Mouse (Mus musculus): ENCODE data around the gene Ydjc. TPM values are rescaled to one million over a fixed set of nuclear protein-coding genes. Genes with fewer than 3 reads are reported as not detected.

The Ydjc gene
- polyA plus RNA-seq (2012; rRNA removed) (14.1 and 15.5 TPM in 2 replicates), polyA plus RNA-seq (2014; fragmentation: Nextera tagmentation; extraction: Ambion mirVana) (9.0 and 11.8 TPM in 2 replicates)

- DNase-seq (ENCODE audit: low spot score) (peak; percentile 18), ATAC-seq (ENCODE audit: low FRiP score, low read depth) (no peak)
- 23% methylated on average over 7 of the region's 7 CpGs for WGBS
- no peak for TF ChIP-seq POLR2A (IDR thresholded peaks at IDR 0.05; ENCODE audit: borderline replicate concordance, extremely low read depth, insufficient read depth, insufficient read length)
- no peak within 1 kb of the TSS for H3K4me3 ChIP-seq (replicated peaks; ENCODE audit: low read length)
- H3K4me2 ChIP-seq (replicated peaks; ENCODE audit: low read depth, low read length, severe bottlenecking) = no peak within 1 kb of the TSS
- 0 out of 2 replicates have a peak, but pooled peaks cover 7% of the 10 kb centered on the region for H3K27me3 ChIP-seq (ENCODE audit: control insufficient read depth, insufficient read depth, low read length)
- H3K9ac ChIP-seq (ENCODE audit: low read depth, low read length, severe bottlenecking) = no peak within 1 kb of the TSS
- H3K27ac ChIP-seq (replicated peaks; ENCODE audit: low read depth, low read length) = no peak within 1 kb of the TSS
- peaks cover 7% of the 10 kb centered on the region for H3K4me1 ChIP-seq (ENCODE audit: control insufficient read depth, insufficient read depth, low read length)
- no peaks in the 10 kb centered on the region for H3K9me3 ChIP-seq (ENCODE audit: control insufficient read depth, low read length)
- H3K36me3 ChIP-seq (ENCODE audit: control insufficient read depth, insufficient read depth, low read length) = no peaks in the 10 kb centered on the region
Observed at GRCm38 (mm10) chr16:17144339-17144738, at the start of gene Ydjc. Ydjc (plus strand) TSS chr16:17144621.

GRCm38 (mm10) chr16:17096938-17097337, 47.5 kb upstream of the Ydjc start:
- no peaks in the 10 kb centered on the region for H3K9me3 ChIP-seq (ENCODE audit: control insufficient read depth, low read length)
- H3K27me3 ChIP-seq (ENCODE audit: control insufficient read depth, insufficient read depth, low read length) = no peaks in the 10 kb centered on the region
- TF ChIP-seq POLR2A (IDR thresholded peaks at IDR 0.05; ENCODE audit: borderline replicate concordance, extremely low read depth, insufficient read depth, insufficient read length) = no peak
- peaks cover 91% of the 10 kb centered on the region for H3K36me3 ChIP-seq (ENCODE audit: control insufficient read depth, insufficient read depth, low read length)
- DNase-seq (ENCODE audit: low spot score) (no peak), ATAC-seq (ENCODE audit: low FRiP score, low read depth) (no peak)
- H3K9ac ChIP-seq (ENCODE audit: low read depth, low read length, severe bottlenecking) = no peak overlapping the region
- no peak overlapping the region for H3K27ac ChIP-seq (replicated peaks; ENCODE audit: low read depth, low read length)
- no peak overlapping the region for H3K4me3 ChIP-seq (replicated peaks; ENCODE audit: low read length)
- 95% methylated on average over 3 of the region's 3 CpGs for WGBS
- no peak overlapping the region for H3K4me2 ChIP-seq (replicated peaks; ENCODE audit: low read depth, low read length, severe bottlenecking)
- no peaks in the 10 kb centered on the region for H3K4me1 ChIP-seq (ENCODE audit: control insufficient read depth, insufficient read depth, low read length)

DNA sequence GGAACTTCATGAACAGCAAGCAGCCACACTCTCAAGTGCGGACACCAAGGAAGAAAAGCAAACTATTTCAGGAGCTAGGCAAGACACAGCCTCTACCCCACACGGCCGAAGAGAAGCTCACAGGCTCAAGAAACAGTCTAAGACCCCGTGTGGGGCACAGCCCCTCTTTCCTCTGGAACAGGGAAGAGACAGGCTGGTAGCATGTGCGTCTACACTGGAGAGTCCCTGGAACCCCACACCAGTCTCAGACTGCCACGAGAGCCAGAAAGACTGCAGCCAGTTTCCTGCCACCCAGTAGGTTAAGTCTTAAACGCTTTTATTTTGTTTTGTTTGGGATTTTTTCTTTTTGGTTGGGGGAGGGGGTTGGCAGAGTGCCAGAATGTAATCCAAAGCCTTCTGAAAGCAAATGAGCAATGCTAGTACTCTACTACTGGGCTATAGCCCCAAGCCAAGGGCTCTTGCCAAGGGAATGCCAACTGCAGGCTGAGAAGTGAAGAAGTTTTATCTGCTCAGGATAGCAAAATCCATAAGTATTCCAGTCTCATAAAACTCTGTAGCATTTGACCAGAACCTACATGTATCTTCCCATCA, 41.7 kb upstream of the Ydjc start:
- no peak overlapping the region for H3K4me3 ChIP-seq (replicated peaks; ENCODE audit: low read length)
- no peak overlapping the region for H3K9ac ChIP-seq (ENCODE audit: low read depth, low read length, severe bottlenecking)
- 54% methylated on average over 7 of the region's 7 CpGs for WGBS
- TF ChIP-seq POLR2A (IDR thresholded peaks at IDR 0.05; ENCODE audit: borderline replicate concordance, extremely low read depth, insufficient read depth, insufficient read length) = no peak
- H3K36me3 ChIP-seq (ENCODE audit: control insufficient read depth, insufficient read depth, low read length) = peaks cover 79% of the 10 kb centered on the region
- H3K9me3 ChIP-seq (ENCODE audit: control insufficient read depth, low read length) = no peaks in the 10 kb centered on the region
- DNase-seq (ENCODE audit: low spot score) (no peak), ATAC-seq (ENCODE audit: low FRiP score, low read depth) (peak; percentile 25; the same call in 1 of the 2 replicates)
- no peaks in the 10 kb centered on the region for H3K27me3 ChIP-seq (ENCODE audit: control insufficient read depth, insufficient read depth, low read length)
- H3K4me2 ChIP-seq (replicated peaks; ENCODE audit: low read depth, low read length, severe bottlenecking) = no peak overlapping the region
- no peak overlapping the region; the same call in 1 of the 2 replicates for H3K27ac ChIP-seq (replicated peaks; ENCODE audit: low read depth, low read length)
- H3K4me1 ChIP-seq (ENCODE audit: control insufficient read depth, insufficient read depth, low read length) = no peaks in the 10 kb centered on the region

DNA sequence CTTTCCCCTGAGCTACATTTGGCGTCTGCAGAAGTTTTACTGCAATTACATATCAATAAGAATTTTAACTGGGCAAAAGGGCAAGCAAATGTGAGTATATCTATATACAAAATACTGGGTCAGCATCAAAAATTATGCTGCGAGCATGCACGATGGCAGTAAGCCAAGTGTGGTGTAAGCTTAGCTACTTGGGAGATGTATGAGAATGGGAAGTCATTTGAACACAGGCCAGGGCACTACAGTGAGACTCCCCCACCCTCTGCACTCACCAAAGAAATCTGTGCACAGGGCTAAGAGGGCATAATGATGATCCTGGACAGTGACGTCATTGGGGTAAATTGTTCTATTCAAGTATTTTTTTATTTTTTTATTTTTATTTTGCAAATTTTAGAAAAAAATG, 39.8 kb upstream of the Ydjc start:
- 83% methylated on average over 4 of the region's 4 CpGs for WGBS

DNA sequence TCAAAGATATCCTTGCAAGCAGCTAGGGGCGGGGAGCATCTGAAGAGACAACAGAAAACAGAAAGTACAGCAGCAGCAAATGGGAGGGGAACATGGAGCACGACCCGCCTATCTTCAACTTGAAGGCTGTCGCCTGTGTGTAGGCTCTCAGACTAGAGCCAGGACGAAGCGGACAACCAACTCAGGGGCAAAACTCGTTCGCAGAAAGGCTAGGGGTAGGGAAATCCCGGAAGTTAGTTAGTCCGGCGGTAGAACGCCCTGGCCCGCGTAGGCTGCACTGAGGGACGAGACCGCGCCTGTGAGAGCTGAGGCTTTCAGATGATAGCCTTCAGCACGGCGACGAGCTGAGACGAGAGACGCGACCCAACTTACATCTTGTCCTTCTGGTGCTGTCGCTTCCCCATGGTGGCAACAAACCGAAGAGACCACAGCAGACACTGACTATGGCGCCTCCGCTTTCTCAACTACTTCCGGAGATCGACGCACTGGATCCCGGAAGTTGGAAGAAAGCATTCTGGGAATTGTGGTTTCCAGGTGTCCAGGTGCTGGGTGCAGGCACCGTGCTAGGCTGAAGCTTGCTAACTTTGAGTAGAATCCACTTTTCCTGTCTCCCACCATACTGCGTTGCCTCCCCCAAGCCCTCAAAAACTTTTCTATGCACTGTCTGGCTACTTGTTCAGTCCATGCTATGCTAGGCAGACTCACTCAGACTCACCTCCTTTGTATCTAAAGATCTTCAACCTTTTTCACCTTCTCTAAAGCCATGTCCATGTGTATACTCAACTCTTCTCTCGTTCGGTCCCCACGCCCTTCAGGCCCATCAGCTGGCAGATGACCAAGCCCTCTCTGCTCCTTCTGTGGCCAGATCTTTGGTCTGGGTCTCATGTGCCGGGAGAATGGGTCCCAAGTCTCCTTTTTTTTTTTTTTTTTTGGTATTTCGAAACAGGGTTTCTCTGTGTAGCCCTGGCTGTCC, 33.4 kb upstream of the Ydjc start, which contains the start of gene Ppil2:
Gene Ppil2, minus strand, starts transcription at position 487 of the 973 bp plus-strand sequence.
- ATAC-seq (ENCODE audit: low FRiP score, low read depth) = peak; percentile 87
- 11% methylated on average over 38 of the region's 38 CpGs for WGBS
- TF ChIP-seq POLR2A (IDR thresholded peaks at IDR 0.05; ENCODE audit: borderline replicate concordance, extremely low read depth, insufficient read depth, insufficient read length) = peak; percentile 54; the same call in 1 of the 2 replicates
- H3K4me3 ChIP-seq (replicated peaks; ENCODE audit: low read length) = peak within 1 kb of the TSS; percentile 86
- peaks cover 7% of the 10 kb centered on the region; the same call in 1 of the 2 replicates for H3K4me1 ChIP-seq (ENCODE audit: control insufficient read depth, insufficient read depth, low read length)
- no peaks in the 10 kb centered on the region for H3K9me3 ChIP-seq (ENCODE audit: control insufficient read depth, low read length)
- H3K27ac ChIP-seq (replicated peaks; ENCODE audit: low read depth, low read length) = peak within 1 kb of the TSS; percentile 35; the same call in 1 of the 2 replicates
- H3K4me2 ChIP-seq (replicated peaks; ENCODE audit: low read depth, low read length, severe bottlenecking) = peak within 1 kb of the TSS; percentile 58
- peak within 1 kb of the TSS; percentile 75 for H3K9ac ChIP-seq (ENCODE audit: low read depth, low read length, severe bottlenecking)
- peaks cover 38% of the 10 kb centered on the region for H3K36me3 ChIP-seq (ENCODE audit: control insufficient read depth, insufficient read depth, low read length)
- DNase-seq (ENCODE audit: low spot score) = peak; percentile 85
- H3K27me3 ChIP-seq (ENCODE audit: control insufficient read depth, insufficient read depth, low read length) = no peaks in the 10 kb centered on the region

More for the DNA sequence above, 39.8 kb upstream of the Ydjc start:
- no peak overlapping the region for H3K4me3 ChIP-seq (replicated peaks; ENCODE audit: low read length)
- no peak overlapping the region for H3K9ac ChIP-seq (ENCODE audit: low read depth, low read length, severe bottlenecking)
- H3K9me3 ChIP-seq (ENCODE audit: control insufficient read depth, low read length) = no peaks in the 10 kb centered on the region
- ATAC-seq (ENCODE audit: low FRiP score, low read depth) (no peak), DNase-seq (ENCODE audit: low spot score) (no peak)
- no peak overlapping the region for H3K4me2 ChIP-seq (replicated peaks; ENCODE audit: low read depth, low read length, severe bottlenecking)
- H3K27me3 ChIP-seq (ENCODE audit: control insufficient read depth, insufficient read depth, low read length) = no peaks in the 10 kb centered on the region
- TF ChIP-seq POLR2A (IDR thresholded peaks at IDR 0.05; ENCODE audit: borderline replicate concordance, extremely low read depth, insufficient read depth, insufficient read length) = no peak
- no peak overlapping the region for H3K27ac ChIP-seq (replicated peaks; ENCODE audit: low read depth, low read length)
- peaks cover 68% of the 10 kb centered on the region for H3K36me3 ChIP-seq (ENCODE audit: control insufficient read depth, insufficient read depth, low read length)
- H3K4me1 ChIP-seq (ENCODE audit: control insufficient read depth, insufficient read depth, low read length) = no peaks in the 10 kb centered on the region; the same call in 1 of the 2 replicates
